Mouse (Mus musculus): Measurements from ENCODE around the gene Dnase1l3. TPM values are rescaled to one million over a fixed set of nuclear protein-coding genes. Genes with fewer than 3 reads are reported as not detected.

The Dnase1l3 gene
- polyA plus RNA-seq, 1 experiment = 14.2 TPM

- no peak overlapping the region for H3K27ac ChIP-seq (ENCODE audit: insufficient read depth, low read depth, low read length)
- TF ChIP-seq POLR2A (IDR thresholded peaks at IDR 0.05; ENCODE audit: low read depth, low read length) = no peak
Measured at GRCm38 (mm10) chr14:7921459-7921858, 72.9 kb downstream of the Dnase1l3 start.

GRCm38 (mm10) chr14:7919921-7920320, 74.5 kb downstream of the Dnase1l3 start:
- TF ChIP-seq CTCF (IDR thresholded peaks at IDR 0.05; ENCODE audit: extremely low read depth, insufficient read length, insufficient replicate concordance, low read depth, low read length) = no peak
- no peak for TF ChIP-seq POLR2A (IDR thresholded peaks at IDR 0.05; ENCODE audit: low read depth, low read length)
- Histone ChIP-seq H3K27ac (ENCODE audit: insufficient read depth, low read depth, low read length) (no peak overlapping the region), H3K36me3 (ENCODE audit: control insufficient read depth, insufficient read depth, low read length) (peaks cover 74% of the 10 kb centered on the region), H3K4me3 (ENCODE audit: low read depth, low read length) (no peak overlapping the region), H3K4me1 (ENCODE audit: control insufficient read depth, insufficient read depth, insufficient read length, low read length) (peaks cover 3% of the 10 kb centered on the region; the same call in 1 of the 2 replicates), H3K27me3 (ENCODE audit: control insufficient read depth, insufficient read depth, low read length) (no peaks in the 10 kb centered on the region)
- 73% methylated on average over 4 of the region's 4 CpGs for WGBS

More at GRCm38 (mm10) chr14:7921459-7921858, 72.9 kb downstream of the Dnase1l3 start:
- 73% methylated on average over 5 of the region's 5 CpGs for WGBS
- Histone ChIP-seq H3K4me1 (ENCODE audit: control insufficient read depth, insufficient read depth, insufficient read length, low read length) (peaks cover 3% of the 10 kb centered on the region; the same call in 1 of the 2 replicates), H3K4me3 (ENCODE audit: low read depth, low read length) (no peak overlapping the region), H3K36me3 (ENCODE audit: control insufficient read depth, insufficient read depth, low read length) (peaks cover 75% of the 10 kb centered on the region), H3K27me3 (ENCODE audit: control insufficient read depth, insufficient read depth, low read length) (no peaks in the 10 kb centered on the region)

GRCm38 (mm10) chr14:7919309-7919708, 75.1 kb downstream of the Dnase1l3 start:
- Histone ChIP-seq H3K27me3 (ENCODE audit: control insufficient read depth, insufficient read depth, low read length) (no peaks in the 10 kb centered on the region), H3K27ac (ENCODE audit: insufficient read depth, low read depth, low read length) (peak overlapping the region; percentile 10; the same call in 1 of the 2 replicates), H3K36me3 (ENCODE audit: control insufficient read depth, insufficient read depth, low read length) (peaks cover 77% of the 10 kb centered on the region), H3K4me3 (ENCODE audit: low read depth, low read length) (no peak overlapping the region), H3K4me1 (ENCODE audit: control insufficient read depth, insufficient read depth, insufficient read length, low read length) (peaks cover 3% of the 10 kb centered on the region; the same call in 1 of the 2 replicates)
- WGBS = 79% methylated on average over 5 of the region's 5 CpGs
- no peak for TF ChIP-seq POLR2A (IDR thresholded peaks at IDR 0.05; ENCODE audit: low read depth, low read length)
- TF ChIP-seq CTCF (IDR thresholded peaks at IDR 0.05; ENCODE audit: extremely low read depth, insufficient read length, insufficient replicate concordance, low read depth, low read length) = no peak

- Histone ChIP-seq H3K4me1 (ENCODE audit: control insufficient read depth, insufficient read depth, insufficient read length, low read length) (peaks cover 3% of the 10 kb centered on the region; the same call in 1 of the 2 replicates), H3K36me3 (ENCODE audit: control insufficient read depth, insufficient read depth, low read length) (peaks cover 73% of the 10 kb centered on the region), H3K27me3 (ENCODE audit: control insufficient read depth, insufficient read depth, low read length) (no peaks in the 10 kb centered on the region), H3K27ac (ENCODE audit: insufficient read depth, low read depth, low read length) (no peak overlapping the region), H3K4me3 (ENCODE audit: low read depth, low read length) (no peak overlapping the region)
- TF ChIP-seq CTCF (IDR thresholded peaks at IDR 0.05; ENCODE audit: extremely low read depth, insufficient read length, insufficient replicate concordance, low read depth, low read length) (no peak), POLR2A (IDR thresholded peaks at IDR 0.05; ENCODE audit: low read depth, low read length) (no peak)
- 48% methylated on average over 6 of the region's 6 CpGs for WGBS
Measured at GRCm38 (mm10) chr14:7918150-7918991, 76.0 kb downstream of the Dnase1l3 start.

Other genes starting within 250 kb of the Dnase1l3 start
- 0.61 TPM in 1 of 2 replicates, not detected in the other for gene Gm26661, start 203.0 kb downstream of the Dnase1l3 start, polyA plus RNA-seq (2012; rRNA removed)
- 28.6 and 54.8 TPM in 2 replicates for gene Flnb, start 176.6 kb downstream of the Dnase1l3 start, polyA plus RNA-seq (2012; rRNA removed)
- not detected in 2 replicates for gene Gm45521, start 37.3 kb downstream of the Dnase1l3 start, polyA plus RNA-seq (2012; rRNA removed)
- 32.9 and 59.1 TPM in 2 replicates for gene Abhd6, start 8.3 kb upstream of the Dnase1l3 start, polyA plus RNA-seq (2012; rRNA removed)
- 1.3 and 1.4 TPM in 2 replicates for gene Rpp14, start 85.8 kb upstream of the Dnase1l3 start, polyA plus RNA-seq (2012; rRNA removed)
- 11.8 and 40.6 TPM in 2 replicates for gene Pxk, start 103.6 kb upstream of the Dnase1l3 start, polyA plus RNA-seq (2012; rRNA removed)
- gene Pdhb, start 178.5 kb upstream of the Dnase1l3 start, polyA plus RNA-seq (2012; rRNA removed) = 15.7 and 19.8 TPM in 2 replicates
- gene Kctd6, start 219.6 kb upstream of the Dnase1l3 start, polyA plus RNA-seq (2012; rRNA removed) = 3.9 and 5.7 TPM in 2 replicates

All from small intestine, adult 2 months (tissue).